Mouse (Mus musculus) embryonic stem cell, embryonic (primary cell): ENCODE data around the gene Kcnb1.

ENCODE experiments used
- CTCF ChIA-PET, 4 experiments: fragments of 300-600 bp in 2 of 4; fragments of 350-600 bp in 2 of 4; sonication (Branson Sonifier 250); formaldehyde crosslinking; loops; one replicate each; lab custom pipeline; 2022; ENCODE audit warnings: inconsistent platforms in 2 of 4; lab: Charles Lee
- POLR2A ChIA-PET, 4 experiments: fragments of 300-600 bp in 2 of 4; fragments of 350-600 bp in 2 of 4; sonication (Branson Sonifier 250); formaldehyde crosslinking; loops; one replicate each; lab custom pipeline; 2022; ENCODE audit warnings: antibody characterized with exemption in 4 of 4, inconsistent platforms in 1 of 4; lab: Charles Lee

Gene Kcnb1

DNA sequence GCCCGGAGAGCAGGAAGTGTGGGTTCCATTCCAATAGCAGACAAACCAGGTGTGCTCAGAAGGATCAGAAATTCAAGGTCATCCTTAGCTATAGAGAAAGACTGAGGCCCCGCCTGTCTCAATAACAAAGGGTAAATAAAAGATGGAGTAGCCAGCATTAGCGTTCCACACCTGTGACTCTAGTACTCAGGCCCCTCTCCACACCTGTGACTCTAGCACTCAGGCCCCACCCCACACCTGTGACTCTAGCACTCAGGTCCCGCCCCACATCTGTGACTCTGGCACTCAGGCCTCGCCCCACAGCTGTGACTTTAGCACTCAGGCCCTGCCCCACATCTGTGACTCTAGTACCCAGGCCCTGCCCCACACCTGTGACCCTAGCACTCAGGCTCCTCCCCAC lies 115.4 kb downstream of the Kcnb1 start:
- ChIA-PET CTCF (interaction anchor here in 1 of 4 experiments (0.7 kb wide), 3 partner anchors 145 to 472 kb away, joined by 3 to 5 read pairs (median 3); no protein-coding TSS in a partner anchor), POLR2A (interaction anchor here in 3 of 4 experiments (0.8 to 5.5 kb wide), 7 partner anchors 9 to 147 kb away, joined by 3 to 23 read pairs (median 4); partner anchors contain the start of gene Znfx1 (in 2 of the 3))

DNA sequence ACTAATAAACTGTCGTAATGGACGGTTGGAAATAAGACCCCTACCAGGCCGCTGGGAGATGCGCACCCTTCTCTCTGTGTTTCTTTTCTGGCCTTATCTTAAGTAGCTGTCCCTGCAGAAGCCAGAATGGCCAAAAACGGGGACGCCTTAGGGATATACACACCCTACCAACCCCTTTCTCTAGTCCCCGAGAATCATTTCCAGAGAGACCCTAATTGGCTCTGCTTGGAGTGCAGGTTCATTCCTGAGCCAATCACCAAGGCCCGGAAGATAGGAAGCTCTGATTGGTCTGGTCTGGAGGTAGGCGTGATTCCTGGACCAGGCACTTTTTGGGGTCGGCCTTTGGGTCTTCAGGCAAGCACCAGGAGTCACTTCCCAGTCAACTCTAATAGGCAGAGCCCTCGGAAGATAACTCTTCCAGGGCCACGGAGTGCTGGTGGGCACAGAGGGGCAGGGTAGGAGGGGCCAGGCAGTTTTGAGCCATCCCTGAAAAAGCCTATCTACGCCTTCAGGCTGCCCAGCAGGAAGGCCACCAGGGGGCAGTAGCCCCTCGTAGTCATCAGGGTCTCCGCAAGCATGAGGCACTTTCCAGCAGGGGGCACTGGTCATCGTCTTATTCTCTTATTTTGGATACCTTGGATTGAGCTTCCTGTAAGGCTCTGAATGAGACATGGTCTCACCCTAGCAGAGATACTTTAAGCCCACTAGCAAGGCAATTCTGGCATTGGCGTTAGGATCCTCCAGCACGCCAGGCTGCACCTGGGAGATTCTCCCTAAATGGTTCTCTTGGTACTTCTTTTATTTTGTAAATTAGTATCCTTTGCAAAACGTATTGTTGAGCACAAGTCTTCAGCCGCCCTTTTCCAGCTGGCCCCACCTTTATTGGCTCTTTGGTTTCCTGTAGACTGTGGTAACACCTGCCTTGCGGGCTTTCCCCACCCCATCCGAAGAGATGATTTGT lies 118.0 kb downstream of the Kcnb1 start:
- ChIA-PET POLR2A (interaction anchor here (0.5 to 6.1 kb wide), 130 partner anchors 8 to 1103 kb away, joined by 3 to 104 read pairs (median 4); partner anchors contain the start of genes Slc9a8 (in 3 of the 4), Znfx1 (in 3 of the 4), Ddx27 (in 2 of the 4) and Cse1l (in 1 of the 4)), CTCF (interaction anchor here (0.5 to 4.5 kb wide), 104 partner anchors 9 to 1170 kb away, joined by 3 to 103 read pairs (median 4); partner anchors contain the start of genes Kcnb1 (in 3 of the 4), Snai1 (in 2 of the 4), Znfx1 (in 2 of the 4) and Ddx27 (in 1 of the 4))

DNA sequence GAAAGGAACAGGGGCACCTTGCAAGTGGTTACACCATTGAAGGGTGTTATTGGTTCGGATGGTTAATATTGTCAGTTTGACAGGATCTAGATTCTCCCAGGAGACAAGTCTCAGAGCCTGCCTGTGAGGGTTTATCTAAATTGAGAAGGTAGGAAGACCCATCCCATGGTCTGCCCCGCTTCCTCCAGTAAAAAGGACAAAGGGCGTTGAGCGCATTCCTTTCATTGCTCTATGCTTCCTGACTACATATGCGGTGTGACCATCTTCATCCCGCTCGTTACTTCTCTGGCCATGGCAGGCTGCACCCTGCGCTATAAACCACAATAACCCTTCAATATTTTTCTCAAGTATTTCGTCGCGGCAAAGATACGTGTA lies 118.7 kb downstream of the Kcnb1 start:
- ChIA-PET POLR2A (interaction anchor here in 3 of 4 experiments (0.5 to 6.1 kb wide), 82 partner anchors 8 to 360 kb away, joined by 3 to 104 read pairs (median 6); partner anchors contain the start of genes Slc9a8 (in 3 of the 3), Znfx1 (in 3 of the 3), Ddx27 (in 2 of the 3) and Kcnb1 (in 1 of the 3)), CTCF (interaction anchor here (0.5 to 4.5 kb wide), 59 partner anchors 8 to 459 kb away, joined by 3 to 103 read pairs (median 6); partner anchors contain the start of genes Kcnb1 (in 2 of the 4), Znfx1 (in 2 of the 4) and Ddx27 (in 1 of the 4))

DNA sequence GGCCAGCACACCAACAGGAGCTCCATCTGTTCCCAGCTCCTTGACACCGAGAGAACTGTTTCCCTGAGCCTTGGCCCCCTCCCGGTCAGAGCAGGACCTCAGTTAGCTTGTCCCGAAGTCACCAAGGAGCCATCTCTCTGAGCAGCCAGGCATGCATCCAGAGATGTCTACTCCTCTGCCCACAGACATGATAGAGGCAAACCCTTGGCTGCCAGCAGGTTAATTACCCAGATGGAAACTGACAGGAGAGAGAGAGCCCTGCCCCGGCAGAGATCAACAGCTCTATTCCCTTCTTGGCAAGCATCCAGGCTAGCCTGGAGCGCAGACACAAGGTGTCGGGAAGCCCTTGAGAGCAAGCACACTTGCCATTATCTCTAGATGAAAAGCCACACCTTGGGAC lies 119.6 kb downstream of the Kcnb1 start:
- ChIA-PET POLR2A (interaction anchor here in 3 of 4 experiments (0.6 to 6.1 kb wide), 28 partner anchors 7 to 357 kb away, joined by 3 to 104 read pairs (median 4); partner anchors contain the start of genes Prex1 (in 1 of the 3), Stau1 (in 1 of the 3) and Znfx1 (in 1 of the 3)), CTCF (interaction anchor here in 3 of 4 experiments (0.7 to 4.5 kb wide), 9 partner anchors 114 to 349 kb away, joined by 3 to 103 read pairs (median 4); no protein-coding TSS in a partner anchor)

DNA sequence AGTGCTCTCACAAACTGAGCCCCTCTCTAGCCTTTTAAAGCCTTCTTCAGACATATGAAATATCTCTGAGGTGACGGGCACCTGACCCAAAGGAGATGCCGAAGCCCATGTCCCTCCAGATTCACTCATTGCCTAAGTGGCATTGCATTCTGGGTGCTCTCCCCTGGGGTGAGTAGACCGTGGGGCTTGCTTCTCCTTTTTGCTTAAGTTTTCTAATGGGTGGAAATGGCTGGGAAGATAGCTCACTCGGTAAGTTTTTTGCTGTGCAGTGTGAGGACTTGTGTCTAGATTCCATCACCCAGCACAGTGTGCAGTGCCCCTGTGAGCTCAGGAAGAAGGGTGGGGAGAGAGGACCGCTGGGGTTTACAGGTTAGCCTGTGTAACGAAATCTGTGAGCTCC lies 122.4 kb downstream of the Kcnb1 start:
- ChIA-PET CTCF (interaction anchor here in 1 of 4 experiments (0.9 to 1.5 kb wide), 3 partner anchors 145 to 211 kb away, joined by 3 to 5 read pairs (median 4); no protein-coding TSS in a partner anchor), POLR2A (interaction anchor here (0.6 to 6.1 kb wide), 39 partner anchors 9 to 226 kb away, joined by 3 to 104 read pairs (median 5); partner anchors contain the start of gene Cse1l (in 1 of the 4))

DNA sequence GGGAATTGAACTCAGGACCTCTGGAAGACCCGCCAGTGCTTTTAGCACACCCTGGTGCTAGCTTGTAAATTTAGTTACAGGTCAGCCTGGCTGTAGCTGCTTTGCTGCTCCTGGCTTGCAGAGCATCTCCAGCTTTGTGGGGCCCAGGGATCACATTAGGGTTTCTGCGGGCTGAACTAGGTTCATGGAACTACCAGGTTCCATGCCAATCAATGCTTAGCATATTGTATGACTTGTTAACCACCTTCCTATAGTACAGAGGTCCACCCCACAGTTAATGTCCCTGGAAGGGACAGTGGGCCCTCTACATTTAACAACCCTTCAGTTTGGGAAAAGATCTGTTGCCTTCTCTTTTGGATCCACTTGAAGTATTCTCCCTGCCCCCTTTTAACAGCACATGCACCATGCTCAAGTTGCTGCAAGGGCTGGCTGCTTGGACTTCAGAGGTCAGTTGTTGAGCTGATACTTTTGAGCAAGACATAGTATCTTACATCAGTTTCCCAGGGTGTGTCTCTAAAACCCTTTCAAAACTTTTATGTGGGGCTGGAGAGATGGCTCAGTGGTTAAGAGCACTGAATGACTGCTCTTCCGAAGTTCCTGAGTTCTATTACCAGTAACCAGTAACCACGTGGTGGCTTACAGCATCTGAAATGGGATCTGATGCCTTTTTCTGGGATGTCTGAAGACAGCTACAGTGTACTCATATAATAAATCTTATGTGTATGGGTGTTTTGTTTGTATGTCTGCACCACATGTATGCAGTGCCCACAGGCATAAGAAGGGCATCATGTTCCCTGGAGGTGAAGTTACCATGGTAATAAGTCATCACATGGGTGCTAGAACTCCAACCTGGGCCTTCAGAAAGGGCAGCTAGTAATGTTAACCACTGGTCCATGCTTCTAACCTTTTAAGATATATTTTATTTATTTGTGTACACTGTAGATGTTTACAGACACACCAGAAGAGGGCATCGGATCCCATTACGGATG lies 123.1 kb downstream of the Kcnb1 start:
- ChIA-PET CTCF (interaction anchor here in 3 of 4 experiments (0.6 to 1.5 kb wide), 6 partner anchors 36 to 212 kb away, joined by 3 to 5 read pairs (median 3); no protein-coding TSS in a partner anchor), POLR2A (interaction anchor here (0.6 to 6.1 kb wide), 76 partner anchors 8 to 1058 kb away, joined by 3 to 104 read pairs (median 4); partner anchors contain the start of genes Stau1 (in 2 of the 4), Cse1l (in 1 of the 4), Ddx27 (in 1 of the 4) and Slc9a8 (in 1 of the 4))

DNA sequence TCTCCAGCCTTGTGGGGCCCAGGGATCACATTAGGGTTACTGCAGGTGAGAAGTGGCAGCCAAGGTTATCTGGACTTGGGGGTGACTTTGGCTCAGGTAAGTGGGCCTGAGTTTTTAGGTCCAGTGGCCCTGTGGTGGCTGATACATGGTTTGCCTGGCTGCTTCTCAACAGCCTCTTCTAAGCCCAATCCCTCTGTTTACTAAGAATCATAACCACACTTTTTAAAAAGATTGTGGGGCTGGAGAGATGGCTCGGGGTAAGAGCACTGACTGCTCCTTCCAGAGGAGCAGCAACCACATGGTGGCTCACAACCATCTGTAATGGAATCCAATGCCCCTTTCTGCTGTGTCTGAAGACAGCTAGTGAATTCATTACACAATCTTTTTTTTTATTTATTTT lies 123.9 kb downstream of the Kcnb1 start:
- POLR2A ChIA-PET = interaction anchor here (0.6 to 3.2 kb wide), 54 partner anchors 8 to 1059 kb away, joined by 3 to 27 read pairs (median 5); partner anchors contain the start of genes Stau1 (in 2 of the 4), Cse1l (in 1 of the 4), Ddx27 (in 1 of the 4) and Slc9a8 (in 1 of the 4)

DNA sequence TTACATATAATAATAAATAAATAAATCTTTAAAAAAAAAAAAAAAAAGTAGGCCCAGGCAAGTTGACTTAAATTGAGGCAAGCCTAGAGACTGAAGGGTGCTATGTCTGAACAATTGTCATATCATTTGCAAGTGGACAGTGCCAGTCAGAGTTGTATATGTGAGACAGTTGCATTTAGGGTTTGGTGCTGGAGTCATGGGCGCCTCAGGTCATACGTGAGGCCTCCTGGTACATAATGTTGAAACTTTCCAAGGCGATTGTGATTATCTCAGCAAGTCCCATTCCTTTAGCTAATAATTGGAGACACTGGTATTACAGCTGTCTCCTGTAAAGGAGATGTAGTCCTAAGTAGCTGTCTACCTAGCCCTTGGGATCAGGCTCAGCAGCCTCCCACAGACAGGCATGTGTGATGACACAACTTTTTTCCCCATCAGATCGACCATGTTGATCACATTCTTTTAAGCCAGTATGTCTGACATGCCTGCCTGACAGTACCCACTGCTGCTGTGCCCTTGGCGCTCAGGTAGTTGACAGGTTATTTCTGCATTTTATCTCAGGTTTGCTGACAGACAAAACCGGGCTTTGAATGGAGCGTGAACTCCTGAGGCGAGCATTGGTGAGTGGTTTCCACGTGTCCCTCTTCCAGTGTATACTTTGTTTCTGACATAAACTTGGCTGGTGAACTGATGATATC lies 125.2 kb downstream of the Kcnb1 start:
- CTCF ChIA-PET = no interaction called here

More for the DNA sequence above, 123.9 kb downstream of the Kcnb1 start:
- CTCF ChIA-PET = interaction anchor here in 3 of 4 experiments (0.8 to 1.5 kb wide), 3 partner anchors 36 to 156 kb away, joined by 3 to 5 read pairs (median 3); no protein-coding TSS in a partner anchor

DNA sequence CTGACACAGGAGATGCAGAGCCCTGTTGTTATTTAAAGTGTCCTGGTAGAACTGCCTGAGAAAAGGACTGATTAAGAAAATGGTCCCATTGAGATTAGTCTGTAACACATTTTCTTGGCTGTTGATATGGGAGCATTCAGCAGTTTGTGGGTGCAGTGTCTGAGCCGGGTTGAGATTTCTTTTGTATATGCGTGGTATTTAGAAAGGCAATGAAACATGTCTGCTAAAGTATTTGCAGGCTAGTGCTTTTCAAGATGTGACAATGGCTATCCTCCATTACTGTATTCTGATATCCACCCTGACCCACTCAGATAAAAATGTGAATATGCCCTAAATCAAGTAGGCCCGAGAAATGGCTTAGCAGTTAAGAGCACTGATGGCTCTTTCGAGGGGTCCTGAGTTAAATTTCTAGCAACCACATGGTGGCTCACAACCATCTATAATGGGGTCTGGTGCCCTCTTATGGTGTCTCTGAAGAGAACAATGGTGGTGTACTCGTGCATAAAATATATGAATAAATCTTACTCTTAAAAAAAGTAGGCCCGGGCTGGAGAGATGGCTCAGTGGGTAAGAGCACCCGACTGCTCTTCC lies 126.0 kb downstream of the Kcnb1 start:
- ChIA-PET POLR2A (interaction anchor here (0.5 to 3.1 kb wide), 55 partner anchors 7 to 806 kb away, joined by 3 to 94 read pairs (median 5); partner anchors contain the start of genes Ddx27 (in 2 of the 4) and Stau1 (in 2 of the 4)), CTCF (interaction anchor here in 1 of 4 experiments (1.1 kb wide), 1 partner anchor 8 kb away, joined by 4 read pairs; no protein-coding TSS in a partner anchor)

More for the DNA sequence above, 125.2 kb downstream of the Kcnb1 start:
- POLR2A ChIA-PET = interaction anchor here (0.5 to 3.1 kb wide), 34 partner anchors 9 to 807 kb away, joined by 3 to 17 read pairs (median 3); partner anchors contain the start of genes Ddx27 (in 2 of the 4) and Stau1 (in 1 of the 4)

DNA sequence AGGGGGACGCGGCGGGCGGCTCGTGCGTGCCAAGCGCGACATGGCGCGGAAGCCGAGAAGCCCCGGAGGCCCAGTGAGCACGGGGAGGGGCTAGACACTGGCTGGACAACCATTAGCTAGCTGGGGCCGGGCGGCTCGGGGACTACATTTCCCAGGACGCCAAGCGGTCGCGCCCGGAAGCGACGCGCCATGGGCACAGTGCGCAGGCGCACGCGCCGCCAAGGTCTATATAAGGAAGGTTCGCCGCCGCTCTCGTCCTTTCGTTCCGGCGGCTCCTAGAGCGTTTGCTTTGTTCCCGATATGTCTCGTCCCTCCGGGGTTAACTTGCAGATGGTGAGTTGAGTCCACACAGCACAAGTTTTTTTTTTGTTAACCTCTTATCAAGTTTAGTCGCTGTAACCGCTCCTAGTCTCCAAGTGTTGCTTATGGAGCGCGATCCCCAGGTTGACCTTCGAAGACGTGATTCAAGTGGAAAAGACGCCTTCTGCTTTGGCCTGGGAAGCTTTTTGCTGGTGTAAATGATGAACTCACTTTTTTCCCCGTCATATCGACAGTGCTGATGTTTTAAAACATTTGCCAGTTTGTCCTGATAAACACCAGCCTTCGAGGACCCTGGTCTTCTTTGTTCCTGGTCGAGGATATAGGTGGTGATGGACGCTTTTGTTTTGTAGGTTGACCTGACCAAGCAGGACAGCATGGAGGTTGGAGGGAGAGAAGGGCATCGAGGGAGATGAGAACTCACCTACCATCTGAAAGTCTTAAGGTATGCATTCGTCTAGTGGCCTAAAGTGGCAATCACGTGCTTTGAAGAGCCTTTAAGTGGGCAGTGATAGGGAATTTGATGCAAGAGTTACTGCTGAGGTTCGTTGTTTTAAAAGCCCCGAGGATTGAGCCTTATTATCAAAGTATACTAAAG lies 126.7 kb downstream of the Kcnb1 start, which contains the start of gene Znfx1:
Gene Znfx1, minus strand, starts transcription at position 51 of the 916 bp plus-strand sequence.
- POLR2A ChIA-PET = interaction anchor here (0.5 to 1.8 kb wide), 118 partner anchors 8 to 1704 kb away, joined by 3 to 94 read pairs (median 4); partner anchors contain the start of genes Ddx27 (in 4 of the 4), Cse1l (in 3 of the 4), Stau1 (in 3 of the 4) and Kcnb1 (in 2 of the 4)
- CTCF ChIA-PET = interaction anchor here (0.6 to 1.5 kb wide), 8 partner anchors 9 to 377 kb away, joined by 3 to 19 read pairs (median 4); no protein-coding TSS in a partner anchor

DNA sequence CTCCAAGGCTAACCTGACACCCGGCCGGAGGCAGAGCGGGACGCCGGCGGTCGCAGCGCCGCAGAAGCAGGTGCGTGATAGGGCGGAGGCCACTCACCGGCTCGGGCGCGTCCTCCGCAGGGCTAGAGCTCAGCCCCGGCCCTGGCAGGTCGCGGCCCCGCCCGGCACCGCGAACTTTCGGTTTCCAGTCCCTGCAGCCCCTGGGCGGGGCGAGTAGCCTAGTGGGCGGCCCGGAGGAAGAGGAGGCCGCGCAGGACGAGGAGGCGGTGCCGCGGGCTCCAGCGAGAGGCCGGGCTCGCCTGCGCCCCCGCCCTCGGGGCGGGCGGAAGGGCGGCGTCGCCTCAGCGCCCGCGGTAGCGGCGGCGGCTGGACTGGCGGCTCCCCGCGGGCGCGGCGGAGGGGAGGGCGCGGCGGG lies 127.5 kb downstream of the Kcnb1 start:
- POLR2A ChIA-PET = interaction anchor here (0.6 to 1.8 kb wide), 116 partner anchors 9 to 1705 kb away, joined by 3 to 94 read pairs (median 4); partner anchors contain the start of genes Ddx27 (in 4 of the 4), Cse1l (in 3 of the 4), Stau1 (in 3 of the 4) and Kcnb1 (in 2 of the 4)
- CTCF ChIA-PET = interaction anchor here in 3 of 4 experiments (0.6 to 1.5 kb wide), 7 partner anchors 10 to 378 kb away, joined by 3 to 19 read pairs (median 4); no protein-coding TSS in a partner anchor

DNA sequence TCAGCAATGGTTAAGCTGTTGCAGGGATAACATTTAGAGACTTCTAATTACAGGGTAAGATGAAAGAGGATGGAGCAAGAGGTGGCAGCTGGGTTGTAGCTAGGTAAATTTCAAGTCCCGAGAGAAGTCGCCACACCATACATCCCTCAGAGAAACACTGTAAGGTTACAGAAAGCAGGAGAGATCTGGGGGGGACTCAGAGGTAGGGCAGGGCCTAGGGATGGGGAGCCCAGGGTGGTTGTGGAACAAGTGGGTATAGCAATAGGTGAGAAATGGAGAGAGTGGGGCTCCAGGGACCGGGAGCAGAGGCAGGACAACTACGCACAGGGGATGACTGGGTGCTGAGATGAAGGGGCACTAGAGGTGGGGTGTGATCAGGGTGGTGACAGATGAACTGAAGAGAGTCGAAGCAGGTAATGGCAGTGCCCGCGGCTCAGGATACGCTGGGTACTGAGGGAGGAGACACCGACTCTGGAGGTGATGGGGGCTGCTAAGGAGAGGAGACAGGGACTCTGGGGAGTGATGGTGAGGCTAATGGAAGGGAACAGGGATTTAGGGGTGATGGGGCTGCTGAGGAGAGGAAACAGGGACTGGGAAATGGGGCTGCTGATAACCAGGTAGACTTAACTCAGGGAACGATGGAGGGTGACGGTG lies 128.4 kb downstream of the Kcnb1 start:
- ChIA-PET POLR2A (interaction anchor here in 3 of 4 experiments (0.7 to 7.2 kb wide), 9 partner anchors 8 to 139 kb away, joined by 3 to 104 read pairs (median 7); no protein-coding TSS in a partner anchor), CTCF (interaction anchor here in 1 of 4 experiments (0.7 kb wide), 1 partner anchor 470 kb away, joined by 9 read pairs; no protein-coding TSS in a partner anchor)

DNA sequence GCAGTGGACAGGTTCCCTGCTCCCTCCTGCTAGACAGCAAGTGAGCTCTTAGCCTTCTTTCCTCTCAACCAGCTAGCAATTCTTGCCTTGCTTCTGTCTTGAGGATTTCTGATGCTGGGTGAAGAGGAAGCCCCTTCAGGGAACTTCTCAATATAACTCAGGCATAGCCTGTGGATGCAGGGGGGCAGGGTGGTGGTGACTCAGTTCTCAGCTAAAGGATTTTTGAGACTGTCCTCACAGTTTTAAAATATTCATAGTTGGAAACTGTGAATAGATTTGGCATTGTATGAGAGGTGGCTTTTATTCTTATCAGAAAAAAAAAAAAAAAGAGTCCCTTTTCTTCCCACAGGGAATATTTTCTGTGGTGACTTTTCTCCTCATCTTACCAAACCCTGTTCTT lies 129.2 kb downstream of the Kcnb1 start:
- CTCF ChIA-PET = interaction anchor here (0.6 to 1.3 kb wide), 4 partner anchors 30 to 471 kb away, joined by 3 to 9 read pairs (median 4); no protein-coding TSS in a partner anchor
- POLR2A ChIA-PET = interaction anchor here (0.5 to 7.2 kb wide), 27 partner anchors 8 to 374 kb away, joined by 3 to 104 read pairs (median 4); no protein-coding TSS in a partner anchor
